Mouse (Mus musculus): Measurements from ENCODE around the gene Josd1. TPM values are rescaled to one million over a fixed set of nuclear protein-coding genes. Genes with fewer than 3 reads are reported as not detected.

The Josd1 gene
- polyA plus RNA-seq, 1 experiment from 2014 or later, result 15.3 TPM

DNA sequence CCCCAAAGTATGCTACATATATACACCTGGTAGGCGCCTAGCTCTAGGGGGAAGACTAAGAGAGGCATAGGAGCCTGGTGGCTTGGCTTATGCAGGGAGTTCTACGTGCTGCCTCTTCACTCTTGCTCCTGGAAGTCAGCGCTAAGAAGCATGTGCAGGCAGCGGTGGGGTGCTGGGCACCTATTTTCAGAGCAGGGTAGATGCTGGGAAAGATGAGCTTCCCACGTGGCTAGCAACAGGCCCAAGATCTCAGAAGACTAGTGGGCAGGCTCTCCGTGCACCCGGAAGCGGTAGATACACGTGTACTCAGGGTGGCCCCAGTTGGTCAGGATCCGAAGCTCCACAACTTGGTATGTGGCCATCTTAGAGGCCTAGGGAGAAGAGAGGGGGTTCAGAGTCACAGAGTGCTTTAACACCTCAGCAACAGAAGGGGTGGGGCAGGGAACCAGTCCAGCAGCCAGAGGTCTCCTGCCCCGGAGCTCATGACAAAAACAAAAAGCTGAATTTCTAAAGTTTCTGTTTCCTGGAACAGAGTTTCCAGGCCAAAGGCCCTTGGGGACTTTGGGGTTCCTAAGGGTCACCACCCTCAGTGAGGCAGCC lies 37.6 kb upstream of the Josd1 start:
- no peak overlapping the region for H3K9ac ChIP-seq (replicated peaks; ENCODE audit: low read depth, low read length)
- H3K27me3 ChIP-seq (ENCODE audit: control insufficient read depth, insufficient read depth, low read length), result no peaks in the 10 kb centered on the region
- H3K4me3 ChIP-seq (ENCODE audit: low read depth, low read length), result no peak overlapping the region
- H3K4me1 ChIP-seq (ENCODE audit: control insufficient read depth, insufficient read depth, low read length), result no peaks in the 10 kb centered on the region
- no peak overlapping the region for H3K27ac ChIP-seq (ENCODE audit: low read length)
- ATAC-seq (ENCODE audit: insufficient number of reproducible peaks, insufficient read depth, low FRiP score, low read depth), result no peak
- H3K36me3 ChIP-seq (ENCODE audit: control insufficient read depth, insufficient read depth, low read length), result peaks cover 55% of the 10 kb centered on the region
- 88% methylated on average over 11 of the region's 11 CpGs for WGBS
- no peaks in the 10 kb centered on the region for H3K9me3 ChIP-seq (ENCODE audit: control insufficient read depth, low read depth, low read length)
- no peak overlapping the region for H3K4me2 ChIP-seq (replicated peaks; ENCODE audit: low read depth, low read length)

DNA sequence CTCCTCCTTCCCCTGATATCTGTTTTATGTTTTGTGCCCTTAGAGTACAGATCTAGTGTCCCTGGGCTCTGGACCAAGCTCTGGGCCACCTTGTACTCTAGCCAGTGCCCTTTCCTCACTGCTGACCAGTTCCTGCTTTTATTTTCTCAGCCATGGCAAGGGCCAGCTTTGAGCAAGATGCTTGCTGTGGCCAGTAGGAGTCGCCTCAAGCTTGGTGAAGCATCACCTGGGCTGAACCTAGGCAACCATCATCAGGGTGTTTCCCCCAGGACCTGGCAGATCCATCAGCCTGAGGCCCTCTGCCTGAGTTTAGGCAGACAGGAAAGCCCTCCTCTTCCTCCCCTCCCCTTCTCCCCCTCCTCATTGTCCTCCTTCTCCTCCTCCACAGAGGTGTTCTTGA lies 35.7 kb upstream of the Josd1 start:
- H3K4me3 ChIP-seq (ENCODE audit: low read depth, low read length), result no peak overlapping the region
- no peaks in the 10 kb centered on the region for H3K4me1 ChIP-seq (ENCODE audit: control insufficient read depth, insufficient read depth, low read length)
- no peak overlapping the region for H3K4me2 ChIP-seq (replicated peaks; ENCODE audit: low read depth, low read length)
- no peaks in the 10 kb centered on the region for H3K9me3 ChIP-seq (ENCODE audit: control insufficient read depth, low read depth, low read length)
- H3K9ac ChIP-seq (replicated peaks; ENCODE audit: low read depth, low read length), result no peak overlapping the region
- peaks cover 56% of the 10 kb centered on the region for H3K36me3 ChIP-seq (ENCODE audit: control insufficient read depth, insufficient read depth, low read length)
- 4% methylated on average over 1 of the region's 1 CpGs for WGBS
- no peaks in the 10 kb centered on the region for H3K27me3 ChIP-seq (ENCODE audit: control insufficient read depth, insufficient read depth, low read length)
- H3K27ac ChIP-seq (ENCODE audit: low read length), result no peak overlapping the region
- ATAC-seq (ENCODE audit: insufficient number of reproducible peaks, insufficient read depth, low FRiP score, low read depth), result no peak

DNA sequence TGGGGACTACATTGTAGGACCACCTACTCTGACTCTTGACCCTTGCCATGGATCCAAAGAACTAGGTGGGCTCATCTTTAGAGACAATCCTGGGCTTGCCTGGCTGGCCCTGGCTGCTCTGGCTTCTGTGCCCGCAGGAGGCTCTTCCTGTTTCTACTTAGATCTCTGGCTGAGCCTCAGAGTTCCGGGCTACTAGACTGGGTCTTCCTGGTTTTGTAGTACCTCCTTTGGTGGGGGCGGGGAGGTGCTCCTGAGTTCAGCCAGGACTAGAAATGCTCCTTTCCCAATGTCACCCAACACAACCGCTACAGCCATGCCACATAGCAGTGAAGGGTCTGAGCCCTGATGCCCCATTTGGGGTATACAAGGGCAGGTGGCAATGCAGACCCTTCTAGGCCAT lies 33.1 kb upstream of the Josd1 start:
- H3K36me3 ChIP-seq (ENCODE audit: control insufficient read depth, insufficient read depth, low read length), result peaks cover 51% of the 10 kb centered on the region
- no peaks in the 10 kb centered on the region for H3K9me3 ChIP-seq (ENCODE audit: control insufficient read depth, low read depth, low read length)
- no peaks in the 10 kb centered on the region for H3K27me3 ChIP-seq (ENCODE audit: control insufficient read depth, insufficient read depth, low read length)
- no peak for ATAC-seq (ENCODE audit: insufficient number of reproducible peaks, insufficient read depth, low FRiP score, low read depth)
- H3K4me3 ChIP-seq (ENCODE audit: low read depth, low read length), result no peak overlapping the region
- H3K4me1 ChIP-seq (ENCODE audit: control insufficient read depth, insufficient read depth, low read length), result no peaks in the 10 kb centered on the region
- no peak overlapping the region for H3K4me2 ChIP-seq (replicated peaks; ENCODE audit: low read depth, low read length)
- H3K27ac ChIP-seq (ENCODE audit: low read length), result no peak overlapping the region
- H3K9ac ChIP-seq (replicated peaks; ENCODE audit: low read depth, low read length), result no peak overlapping the region
- 82% methylated on average over 4 of the region's 4 CpGs for WGBS

DNA sequence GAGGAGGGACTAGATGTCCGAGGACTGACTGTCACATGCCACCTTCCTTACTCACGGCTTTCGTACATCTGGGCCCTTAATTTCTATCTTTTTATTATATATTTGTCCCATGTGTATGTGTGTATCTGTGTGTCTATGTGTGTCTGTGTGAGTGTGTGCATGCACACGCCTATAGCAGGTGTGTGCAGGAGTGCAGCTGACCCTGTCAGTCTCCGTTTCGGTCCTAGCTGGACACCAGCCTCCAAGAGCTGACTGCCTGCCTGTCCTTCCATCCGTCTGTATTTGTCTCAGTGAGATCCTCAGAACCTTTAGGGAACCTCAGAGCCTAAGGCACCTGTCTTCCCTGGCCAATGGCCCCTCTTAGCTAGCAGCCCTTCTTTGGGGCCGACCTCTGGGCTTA lies 32.5 kb upstream of the Josd1 start:
- Histone ChIP-seq H3K9me3 (ENCODE audit: control insufficient read depth, low read depth, low read length) (no peaks in the 10 kb centered on the region), H3K27ac (ENCODE audit: low read length) (no peak overlapping the region), H3K4me3 (ENCODE audit: low read depth, low read length) (no peak overlapping the region), H3K4me2 (replicated peaks; ENCODE audit: low read depth, low read length) (no peak overlapping the region), H3K4me1 (ENCODE audit: control insufficient read depth, insufficient read depth, low read length) (no peaks in the 10 kb centered on the region), H3K9ac (replicated peaks; ENCODE audit: low read depth, low read length) (no peak overlapping the region), H3K27me3 (ENCODE audit: control insufficient read depth, insufficient read depth, low read length) (no peaks in the 10 kb centered on the region), H3K36me3 (ENCODE audit: control insufficient read depth, insufficient read depth, low read length) (peaks cover 54% of the 10 kb centered on the region)
- 91% methylated on average over 8 of the region's 8 CpGs for WGBS
- ATAC-seq (ENCODE audit: insufficient number of reproducible peaks, insufficient read depth, low FRiP score, low read depth), result no peak

DNA sequence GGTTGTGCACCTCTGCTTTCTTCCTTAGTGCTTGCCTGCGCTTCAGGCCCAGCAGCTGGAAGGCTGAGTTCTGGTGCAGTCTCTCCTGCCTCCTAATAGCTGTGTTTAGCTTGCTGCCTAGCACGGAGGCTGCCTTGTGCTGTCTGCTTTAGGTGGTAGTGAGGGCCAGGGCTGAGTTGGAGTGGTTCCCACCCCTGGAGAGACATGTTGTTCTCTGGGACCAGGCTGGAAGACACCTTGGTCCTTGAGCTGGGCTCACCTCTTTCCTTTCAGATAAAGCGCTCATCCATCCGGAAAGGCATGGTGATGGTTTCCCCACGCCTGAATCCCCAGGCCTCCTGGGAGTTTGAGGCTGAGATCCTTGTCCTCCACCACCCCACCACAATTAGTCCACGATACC lies 29.0 kb upstream of the Josd1 start:
- H3K4me2 ChIP-seq (replicated peaks; ENCODE audit: low read depth, low read length), result no peak overlapping the region
- H3K36me3 ChIP-seq (ENCODE audit: control insufficient read depth, insufficient read depth, low read length), result peaks cover 68% of the 10 kb centered on the region
- no peaks in the 10 kb centered on the region for H3K27me3 ChIP-seq (ENCODE audit: control insufficient read depth, insufficient read depth, low read length)
- no peak overlapping the region for H3K9ac ChIP-seq (replicated peaks; ENCODE audit: low read depth, low read length)
- no peak overlapping the region for H3K27ac ChIP-seq (ENCODE audit: low read length)
- ATAC-seq (ENCODE audit: insufficient number of reproducible peaks, insufficient read depth, low FRiP score, low read depth), result no peak
- no peaks in the 10 kb centered on the region for H3K4me1 ChIP-seq (ENCODE audit: control insufficient read depth, insufficient read depth, low read length)
- no peak overlapping the region for H3K4me3 ChIP-seq (ENCODE audit: low read depth, low read length)
- 95% methylated on average over 6 of the region's 6 CpGs for WGBS
- H3K9me3 ChIP-seq (ENCODE audit: control insufficient read depth, low read depth, low read length), result no peaks in the 10 kb centered on the region

DNA sequence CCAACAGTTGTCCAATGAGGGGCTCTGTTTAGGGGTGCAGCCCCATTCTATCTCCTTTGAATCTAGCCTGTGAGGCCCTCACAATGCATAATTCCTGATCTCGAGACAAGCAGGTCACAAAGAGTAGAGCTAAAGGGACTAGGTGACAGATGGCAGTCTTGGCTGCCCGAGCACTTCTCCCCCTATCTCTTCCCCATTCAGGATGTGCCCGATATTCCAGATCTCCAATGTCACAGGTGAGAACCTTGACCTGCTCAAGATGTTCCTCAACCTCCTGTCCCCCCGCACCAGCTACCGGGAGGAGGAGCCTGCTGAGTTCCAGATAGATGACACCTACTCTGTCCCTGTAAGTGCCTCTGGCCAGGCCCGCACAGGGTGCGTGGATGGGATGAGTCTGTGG lies 27.9 kb upstream of the Josd1 start:
- ATAC-seq (ENCODE audit: insufficient number of reproducible peaks, insufficient read depth, low FRiP score, low read depth), result no peak
- H3K4me1 ChIP-seq (ENCODE audit: control insufficient read depth, insufficient read depth, low read length), result no peaks in the 10 kb centered on the region
- no peaks in the 10 kb centered on the region for H3K9me3 ChIP-seq (ENCODE audit: control insufficient read depth, low read depth, low read length)
- H3K4me2 ChIP-seq (replicated peaks; ENCODE audit: low read depth, low read length), result no peak overlapping the region
- no peak overlapping the region for H3K9ac ChIP-seq (replicated peaks; ENCODE audit: low read depth, low read length)
- no peak overlapping the region for H3K4me3 ChIP-seq (ENCODE audit: low read depth, low read length)
- no peak overlapping the region for H3K27ac ChIP-seq (ENCODE audit: low read length)
- 93% methylated on average over 7 of the region's 7 CpGs for WGBS
- peaks cover 67% of the 10 kb centered on the region for H3K36me3 ChIP-seq (ENCODE audit: control insufficient read depth, insufficient read depth, low read length)
- H3K27me3 ChIP-seq (ENCODE audit: control insufficient read depth, insufficient read depth, low read length), result no peaks in the 10 kb centered on the region

DNA sequence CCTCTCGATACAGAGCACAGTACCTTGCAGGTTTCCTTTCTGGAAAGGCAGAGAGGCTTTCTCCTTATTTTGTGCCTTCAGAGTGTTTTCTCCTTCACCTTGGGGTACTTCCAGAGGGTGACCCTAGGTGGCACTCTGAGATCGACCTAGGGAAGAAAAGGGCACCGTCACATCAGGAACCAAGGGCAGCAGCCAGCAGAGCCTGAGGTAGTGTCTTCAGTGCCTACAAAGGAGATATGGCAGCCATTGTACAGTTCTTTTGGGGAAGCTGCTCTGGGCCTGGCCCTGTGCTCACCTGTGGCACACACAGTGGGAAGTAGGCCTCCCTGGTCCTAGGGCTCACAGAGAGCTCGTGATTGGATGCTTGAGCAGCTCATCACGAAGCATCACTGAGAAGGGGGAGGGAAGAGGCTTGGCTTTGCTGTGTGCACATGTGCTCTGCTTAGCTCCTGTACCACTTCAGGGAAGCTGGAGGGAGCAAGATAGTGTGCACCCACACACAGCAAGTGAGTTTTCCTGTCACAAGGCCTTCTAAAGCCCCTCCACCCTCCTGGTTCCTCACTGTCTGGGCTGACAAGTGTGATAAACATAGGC lies 20.6 kb upstream of the Josd1 start:
- no peak overlapping the region for H3K4me2 ChIP-seq (replicated peaks; ENCODE audit: low read depth, low read length)
- peaks cover 31% of the 10 kb centered on the region for H3K36me3 ChIP-seq (ENCODE audit: control insufficient read depth, insufficient read depth, low read length)
- no peaks in the 10 kb centered on the region for H3K4me1 ChIP-seq (ENCODE audit: control insufficient read depth, insufficient read depth, low read length)
- no peak overlapping the region for H3K4me3 ChIP-seq (ENCODE audit: low read depth, low read length)
- no peak for ATAC-seq (ENCODE audit: insufficient number of reproducible peaks, insufficient read depth, low FRiP score, low read depth)
- H3K9me3 ChIP-seq (ENCODE audit: control insufficient read depth, low read depth, low read length), result no peaks in the 10 kb centered on the region
- 91% methylated on average over 5 of the region's 5 CpGs for WGBS
- H3K27me3 ChIP-seq (ENCODE audit: control insufficient read depth, insufficient read depth, low read length), result no peaks in the 10 kb centered on the region
- H3K9ac ChIP-seq (replicated peaks; ENCODE audit: low read depth, low read length), result no peak overlapping the region
- H3K27ac ChIP-seq (ENCODE audit: low read length), result no peak overlapping the region

DNA sequence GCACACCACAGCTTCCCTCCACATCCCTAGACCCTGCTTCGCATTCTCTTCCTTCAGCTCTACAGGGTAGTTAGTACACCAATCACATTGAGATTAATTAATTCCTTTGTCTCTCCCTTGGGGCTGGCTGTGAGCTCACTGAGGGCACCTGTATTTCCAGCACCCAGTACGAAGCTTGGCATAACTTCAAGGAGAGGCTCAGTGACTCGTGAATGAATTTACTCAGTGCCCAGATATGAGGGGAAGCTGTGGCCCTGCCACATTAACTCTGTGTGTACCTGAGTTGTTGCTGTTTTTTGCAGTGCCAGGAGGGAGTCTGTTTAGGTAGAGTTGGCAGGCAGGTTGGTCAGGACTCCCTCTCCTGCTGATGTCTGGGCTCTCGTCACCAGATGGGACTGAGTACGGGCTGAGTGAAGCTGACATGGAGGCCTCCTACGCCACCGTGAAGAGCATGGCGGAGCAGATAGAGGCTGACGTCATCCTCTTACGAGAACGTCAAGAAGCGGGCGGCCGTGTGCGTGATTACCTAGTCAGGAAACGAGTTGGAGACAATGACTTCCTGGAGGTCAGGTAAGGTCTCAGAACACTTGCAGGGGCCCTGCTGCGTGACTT lies 19.0 kb upstream of the Josd1 start:
- peaks cover 19% of the 10 kb centered on the region for H3K36me3 ChIP-seq (ENCODE audit: control insufficient read depth, insufficient read depth, low read length)
- ATAC-seq (ENCODE audit: insufficient number of reproducible peaks, insufficient read depth, low FRiP score, low read depth), result no peak
- H3K27me3 ChIP-seq (ENCODE audit: control insufficient read depth, insufficient read depth, low read length), result no peaks in the 10 kb centered on the region
- 88% methylated on average over 17 of the region's 17 CpGs for WGBS
- H3K4me2 ChIP-seq (replicated peaks; ENCODE audit: low read depth, low read length), result no peak overlapping the region
- no peak overlapping the region for H3K27ac ChIP-seq (ENCODE audit: low read length)
- no peak overlapping the region for H3K4me3 ChIP-seq (ENCODE audit: low read depth, low read length)
- no peaks in the 10 kb centered on the region for H3K4me1 ChIP-seq (ENCODE audit: control insufficient read depth, insufficient read depth, low read length)
- no peaks in the 10 kb centered on the region for H3K9me3 ChIP-seq (ENCODE audit: control insufficient read depth, low read depth, low read length)
- H3K9ac ChIP-seq (replicated peaks; ENCODE audit: low read depth, low read length), result no peak overlapping the region
